Mouse (Mus musculus): ENCODE results near the gene 9430097D07Rik. TPM values are rescaled to one million over a fixed set of nuclear protein-coding genes. Genes with fewer than 3 reads are reported as not detected.

9430097D07Rik gene
- polyA plus RNA-seq, 1 experiment from 2014 or later: 0.18 TPM

- ATAC-seq (ENCODE audit: low read depth): no peak
- Histone ChIP-seq H3K27me3 (replicated peaks; ENCODE audit: control insufficient read depth, insufficient read depth, low read length) (no peaks in the 10 kb centered on the region), H3K27ac (replicated peaks; ENCODE audit: low read depth, low read length) (no peak overlapping the region), H3K36me3 (ENCODE audit: control insufficient read depth, insufficient read depth, low read length) (peaks cover 21% of the 10 kb centered on the region; the same call in 1 of the 2 replicates), H3K4me1 (ENCODE audit: control insufficient read depth, insufficient read depth, low read length) (0 out of 2 replicates have a peak, but pooled peaks cover 10% of the 10 kb centered on the region), H3K9me3 (ENCODE audit: control insufficient read depth, low read length) (no peaks in the 10 kb centered on the region), H3K4me3 (ENCODE audit: low read depth, low read length) (no peak overlapping the region), H3K9ac (ENCODE audit: low read depth, low read length) (peak overlapping the region; percentile 19; the same call in 1 of the 2 replicates), H3K4me2 (ENCODE audit: low read depth, low read length) (peak overlapping the region; percentile 69; the same call in 1 of the 2 replicates)
- WGBS: 52% methylated on average over 9 of the region's 11 CpGs
- no peak for DNase-seq (ENCODE audit: low spot score)
These were observed 13.8 kb upstream of the 9430097D07Rik start for GRCm38 (mm10) chr2:32589213-32589795.

GRCm38 (mm10) chr2:32587731-32588321 lies 12.3 kb upstream of the 9430097D07Rik start:
- H3K4me1 ChIP-seq (ENCODE audit: control insufficient read depth, insufficient read depth, low read length): 0 out of 2 replicates have a peak, but pooled peaks cover 10% of the 10 kb centered on the region
- H3K27me3 ChIP-seq (replicated peaks; ENCODE audit: control insufficient read depth, insufficient read depth, low read length): no peaks in the 10 kb centered on the region
- H3K4me2 ChIP-seq (ENCODE audit: low read depth, low read length): peak overlapping the region; percentile 69
- no peak overlapping the region; the same call in 1 of the 2 replicates for H3K27ac ChIP-seq (replicated peaks; ENCODE audit: low read depth, low read length)
- peak overlapping the region; percentile 59 for H3K4me3 ChIP-seq (ENCODE audit: low read depth, low read length)
- H3K9ac ChIP-seq (ENCODE audit: low read depth, low read length): peak overlapping the region; percentile 69
- ATAC-seq (ENCODE audit: low read depth) (no peak), DNase-seq (ENCODE audit: low spot score) (no peak)
- WGBS: 24% methylated on average over 9 of the region's 9 CpGs
- H3K36me3 ChIP-seq (ENCODE audit: control insufficient read depth, insufficient read depth, low read length): 0 out of 2 replicates have a peak, but pooled peaks cover 6% of the 10 kb centered on the region
- H3K9me3 ChIP-seq (ENCODE audit: control insufficient read depth, low read length): no peaks in the 10 kb centered on the region

DNA sequence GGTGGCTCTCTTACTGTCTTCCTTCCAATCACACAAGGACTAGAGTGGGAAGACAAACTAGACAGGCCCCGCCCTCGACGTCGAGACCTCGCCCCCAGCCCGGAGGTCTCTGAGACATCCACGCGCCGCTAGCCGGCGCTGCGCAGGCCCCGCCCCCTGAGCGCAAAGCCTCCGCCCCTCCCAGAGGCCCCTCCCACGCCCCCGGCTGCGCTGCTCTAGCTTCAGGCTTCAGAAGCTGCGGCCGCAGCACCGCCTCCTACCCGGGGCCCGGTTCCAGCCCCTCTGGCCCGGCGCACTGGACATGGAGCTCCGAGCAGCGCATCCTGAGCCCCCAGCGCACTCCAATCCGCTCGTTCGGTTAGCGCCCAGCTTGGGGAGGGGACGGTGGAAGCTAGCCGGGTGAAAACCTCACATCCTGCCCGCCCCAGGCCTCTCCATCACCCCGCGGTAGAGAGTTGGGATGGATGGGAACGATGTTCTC lies 11.4 kb upstream of the 9430097D07Rik start, which contains the start of gene St6galnac4:
Gene St6galnac4 (plus strand): TSS at position 225 of the 481 bp plus-strand sequence.
- H3K9me3 ChIP-seq (ENCODE audit: control insufficient read depth, low read length): no peaks in the 10 kb centered on the region
- under 1% methylated on average over 32 of the region's 38 CpGs for WGBS
- H3K27me3 ChIP-seq (replicated peaks; ENCODE audit: control insufficient read depth, insufficient read depth, low read length): no peaks in the 10 kb centered on the region
- DNase-seq (ENCODE audit: low spot score): peak; percentile 96
- 0 out of 2 replicates have a peak, but pooled peaks cover 6% of the 10 kb centered on the region for H3K36me3 ChIP-seq (ENCODE audit: control insufficient read depth, insufficient read depth, low read length)
- H3K27ac ChIP-seq (replicated peaks; ENCODE audit: low read depth, low read length): peak within 1 kb of the TSS; percentile 49; the same call in 1 of the 2 replicates
- peak; percentile 89 for ATAC-seq (ENCODE audit: low read depth)
- H3K9ac ChIP-seq (ENCODE audit: low read depth, low read length): peak within 1 kb of the TSS; percentile 69
- H3K4me3 ChIP-seq (ENCODE audit: low read depth, low read length): peak within 1 kb of the TSS; percentile 59
- H3K4me2 ChIP-seq (ENCODE audit: low read depth, low read length): peak within 1 kb of the TSS; percentile 69
- 0 out of 2 replicates have a peak, but pooled peaks cover 10% of the 10 kb centered on the region for H3K4me1 ChIP-seq (ENCODE audit: control insufficient read depth, insufficient read depth, low read length)

DNA sequence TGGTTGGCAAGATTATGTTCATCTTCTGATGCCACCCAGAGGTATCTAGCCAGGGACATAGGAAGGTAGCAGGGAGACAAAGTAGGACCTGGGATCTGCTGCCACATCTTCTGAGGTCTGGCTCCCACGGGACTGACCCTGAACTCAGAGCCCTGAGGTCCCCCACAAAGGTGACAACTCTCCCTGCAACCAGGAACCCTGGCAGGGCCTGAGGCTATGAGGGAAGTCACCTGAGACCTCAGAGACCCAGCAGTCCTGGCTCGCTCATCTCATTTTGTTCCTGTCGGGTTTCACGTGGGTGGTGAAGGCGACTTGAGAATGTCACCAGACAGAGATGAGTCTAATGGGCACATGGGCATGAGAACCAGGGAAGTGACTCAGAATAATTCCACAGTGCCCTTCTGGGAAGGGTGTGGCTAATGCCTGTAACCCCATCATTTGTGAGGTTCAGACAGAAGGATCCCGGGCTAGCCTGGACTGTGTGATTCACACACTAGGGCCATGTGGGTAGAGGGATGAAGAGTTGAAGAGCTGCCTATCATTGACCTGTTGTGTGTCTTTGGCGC lies 9.7 kb upstream of the 9430097D07Rik start:
- no peak for DNase-seq (ENCODE audit: low spot score)
- Histone ChIP-seq H3K27me3 (replicated peaks; ENCODE audit: control insufficient read depth, insufficient read depth, low read length) (no peaks in the 10 kb centered on the region), H3K4me2 (ENCODE audit: low read depth, low read length) (no peak overlapping the region), H3K4me3 (ENCODE audit: low read depth, low read length) (no peak overlapping the region), H3K4me1 (ENCODE audit: control insufficient read depth, insufficient read depth, low read length) (0 out of 2 replicates have a peak, but pooled peaks cover 10% of the 10 kb centered on the region), H3K36me3 (ENCODE audit: control insufficient read depth, insufficient read depth, low read length) (0 out of 2 replicates have a peak, but pooled peaks cover 2% of the 10 kb centered on the region), H3K27ac (replicated peaks; ENCODE audit: low read depth, low read length) (no peak overlapping the region), H3K9ac (ENCODE audit: low read depth, low read length) (no peak overlapping the region), H3K9me3 (ENCODE audit: control insufficient read depth, low read length) (no peaks in the 10 kb centered on the region)
- 79% methylated on average over 7 of the region's 7 CpGs for WGBS
- no peak for ATAC-seq (ENCODE audit: low read depth)

DNA sequence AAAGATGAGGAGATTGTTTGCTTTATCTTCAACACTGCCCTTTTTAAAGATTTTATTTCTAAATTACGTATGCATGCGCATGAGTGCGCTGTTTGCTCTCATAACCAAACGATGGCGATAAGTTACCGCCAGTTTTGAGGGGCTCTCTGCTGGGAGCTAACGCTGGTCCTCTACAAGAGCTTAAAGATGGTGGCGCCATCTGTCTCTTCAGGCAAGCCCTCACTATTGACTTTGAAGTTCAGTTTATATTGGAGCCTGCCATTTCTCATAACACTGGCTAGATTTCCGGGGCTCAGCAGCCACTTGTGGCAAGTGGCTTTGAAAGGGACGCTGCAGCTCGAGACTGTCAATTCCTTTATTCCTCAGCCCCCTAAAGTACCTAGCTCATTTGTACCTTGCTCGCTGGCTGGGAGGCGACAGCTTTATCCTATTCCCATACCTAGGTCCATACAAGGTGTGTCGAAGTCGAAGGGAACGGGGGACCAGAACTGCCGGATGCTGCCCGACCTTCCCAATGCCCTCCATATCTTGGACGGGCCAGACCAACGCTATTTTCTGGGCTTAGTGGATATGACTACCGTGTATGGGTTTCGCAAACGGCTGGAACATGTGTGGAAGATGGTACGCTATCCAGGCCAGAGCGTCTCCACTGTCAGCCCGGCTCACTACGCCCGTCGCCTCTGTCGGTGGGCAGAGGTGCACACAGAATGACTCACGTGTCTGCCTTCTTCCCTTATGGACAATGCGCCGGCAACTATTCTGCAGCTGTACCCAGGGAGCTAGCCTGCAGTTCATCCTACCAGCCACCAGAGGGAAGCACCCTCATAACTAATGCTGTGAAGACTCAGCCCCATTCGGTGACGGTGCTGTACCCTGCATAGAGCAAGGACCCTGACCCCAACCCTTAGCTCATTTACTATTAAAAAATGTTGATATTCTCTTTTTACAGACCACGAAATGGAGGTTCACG lies 7.6 kb upstream of the 9430097D07Rik start:
- peak overlapping the region; percentile 22 for H3K4me3 ChIP-seq (ENCODE audit: low read depth, low read length)
- no peak overlapping the region for H3K27ac ChIP-seq (replicated peaks; ENCODE audit: low read depth, low read length)
- DNase-seq (ENCODE audit: low spot score): peak; percentile 85
- H3K9me3 ChIP-seq (ENCODE audit: control insufficient read depth, low read length): no peaks in the 10 kb centered on the region
- H3K4me1 ChIP-seq (ENCODE audit: control insufficient read depth, insufficient read depth, low read length): 0 out of 2 replicates have a peak, but pooled peaks cover 4% of the 10 kb centered on the region
- H3K27me3 ChIP-seq (replicated peaks; ENCODE audit: control insufficient read depth, insufficient read depth, low read length): peaks cover 11% of the 10 kb centered on the region; the same call in 1 of the 2 replicates
- peak overlapping the region; percentile 55 for H3K4me2 ChIP-seq (ENCODE audit: low read depth, low read length)
- no peaks in the 10 kb centered on the region for H3K36me3 ChIP-seq (ENCODE audit: control insufficient read depth, insufficient read depth, low read length)
- peak overlapping the region; percentile 38; the same call in 1 of the 2 replicates for H3K9ac ChIP-seq (ENCODE audit: low read depth, low read length)
- ATAC-seq (ENCODE audit: low read depth): peak; percentile 77
- 14% methylated on average over 37 of the region's 37 CpGs for WGBS

GRCm38 (mm10) chr2:32581450-32582095 lies 6.1 kb upstream of the 9430097D07Rik start:
- ATAC-seq (ENCODE audit: low read depth) (peak; percentile 65), DNase-seq (ENCODE audit: low spot score) (peak; percentile 55)
- no peaks in the 10 kb centered on the region for H3K36me3 ChIP-seq (ENCODE audit: control insufficient read depth, insufficient read depth, low read length)
- H3K27me3 ChIP-seq (replicated peaks; ENCODE audit: control insufficient read depth, insufficient read depth, low read length): peaks cover 11% of the 10 kb centered on the region; the same call in 1 of the 2 replicates
- no peak overlapping the region for H3K9ac ChIP-seq (ENCODE audit: low read depth, low read length)
- H3K4me2 ChIP-seq (ENCODE audit: low read depth, low read length): peak overlapping the region; percentile 34
- H3K27ac ChIP-seq (replicated peaks; ENCODE audit: low read depth, low read length): no peak overlapping the region
- 38% methylated on average over 19 of the region's 19 CpGs for WGBS
- peak overlapping the region; percentile 13 for H3K4me3 ChIP-seq (ENCODE audit: low read depth, low read length)
- no peaks in the 10 kb centered on the region for H3K4me1 ChIP-seq (ENCODE audit: control insufficient read depth, insufficient read depth, low read length)
- no peaks in the 10 kb centered on the region for H3K9me3 ChIP-seq (ENCODE audit: control insufficient read depth, low read length)

DNA sequence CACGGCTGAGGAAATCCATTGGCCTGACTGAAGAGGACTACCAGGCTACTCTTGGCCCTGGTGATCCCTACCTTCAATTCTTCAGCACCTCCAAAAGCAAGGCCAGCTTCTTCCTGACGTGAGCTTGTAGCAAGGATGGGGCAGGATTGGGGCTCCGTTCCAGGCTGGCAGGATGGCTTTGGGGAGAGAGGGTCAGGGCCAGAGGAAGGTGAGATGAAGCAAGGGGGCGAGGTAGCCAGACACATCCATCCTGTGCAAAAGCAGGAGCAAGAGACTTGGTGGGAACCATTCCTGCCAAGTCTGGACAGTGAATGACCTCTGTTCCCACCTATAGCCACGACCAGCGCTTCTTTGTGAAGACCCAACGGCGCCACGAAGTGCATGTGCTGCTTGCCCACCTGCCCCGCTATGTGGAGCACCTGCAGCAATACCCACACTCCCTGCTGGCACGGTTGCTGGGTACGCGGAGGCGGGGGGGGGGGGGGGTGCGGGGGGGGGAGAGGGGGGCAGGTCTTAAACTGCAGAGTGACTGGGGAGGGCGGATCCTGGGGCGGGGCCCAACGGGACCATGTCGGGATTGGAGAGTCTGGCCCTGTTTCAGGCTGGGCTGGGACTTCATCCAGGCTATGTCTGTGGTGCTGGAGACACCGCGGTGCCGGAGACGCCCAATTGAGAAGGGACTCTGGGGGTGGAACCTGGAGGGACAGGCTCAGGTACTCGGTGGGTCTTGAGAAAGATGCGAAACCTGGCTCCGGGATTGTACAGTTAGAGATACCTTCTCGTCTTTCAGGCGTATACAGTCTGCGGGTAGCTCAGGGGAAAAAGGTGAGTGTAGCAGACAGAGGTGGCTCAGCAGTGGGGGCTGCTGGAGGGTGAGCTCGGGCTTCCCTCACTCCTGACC lies 2.9 kb upstream of the 9430097D07Rik start:
- no peak for ATAC-seq (ENCODE audit: low read depth)
- no peaks in the 10 kb centered on the region for H3K36me3 ChIP-seq (ENCODE audit: control insufficient read depth, insufficient read depth, low read length)
- H3K9ac ChIP-seq (ENCODE audit: low read depth, low read length): no peak overlapping the region
- H3K4me3 ChIP-seq (ENCODE audit: low read depth, low read length): no peak overlapping the region
- WGBS: 47% methylated on average over 25 of the region's 30 CpGs
- no peaks in the 10 kb centered on the region for H3K9me3 ChIP-seq (ENCODE audit: control insufficient read depth, low read length)
- H3K27ac ChIP-seq (replicated peaks; ENCODE audit: low read depth, low read length): no peak overlapping the region
- H3K27me3 ChIP-seq (replicated peaks; ENCODE audit: control insufficient read depth, insufficient read depth, low read length): peaks cover 11% of the 10 kb centered on the region; the same call in 1 of the 2 replicates
- H3K4me1 ChIP-seq (ENCODE audit: control insufficient read depth, insufficient read depth, low read length): no peaks in the 10 kb centered on the region
- no peak overlapping the region for H3K4me2 ChIP-seq (ENCODE audit: low read depth, low read length)
- peak; percentile 34 for DNase-seq (ENCODE audit: low spot score)

Data from embryonic facial prominence, embryonic 14.5 days (tissue).